Mouse (Mus musculus): ENCODE results near the gene Ube2cbp. TPM values are rescaled to one million over a fixed set of nuclear protein-coding genes. Genes with fewer than 3 reads are reported as not detected.

Ube2cbp gene
- 1 to 10 TPM; 4.6 to 8.2 TPM for polyA plus RNA-seq (2017; shearing (Covaris generic))

- ATAC-seq = peak; percentile 66
Measured at GRCm38 (mm10) chr9:86464151-86465105, at the start of gene Ube2cbp. Gene Ube2cbp (minus strand): TSS chr9:86464950.

- no peak for ATAC-seq
Measured at GRCm38 (mm10) chr9:86514390-86514789, 49.6 kb upstream of the Ube2cbp start.

GRCm38 (mm10) chr9:86513733-86514132 is 49.0 kb upstream of the Ube2cbp start:
- no peak for ATAC-seq

GRCm38 (mm10) chr9:86507437-86507836 is 42.7 kb upstream of the Ube2cbp start:
- no peak for ATAC-seq

- no peak for ATAC-seq
Measured at GRCm38 (mm10) chr9:86499083-86499482, 34.3 kb upstream of the Ube2cbp start.

- ATAC-seq = no peak
Measured at GRCm38 (mm10) chr9:86496261-86496660, 31.5 kb upstream of the Ube2cbp start.

- ATAC-seq = no peak
Measured at GRCm38 (mm10) chr9:86491740-86492139, 27.0 kb upstream of the Ube2cbp start.

GRCm38 (mm10) chr9:86482236-86482635 is 17.5 kb upstream of the Ube2cbp start:
- ATAC-seq = no peak

GRCm38 (mm10) chr9:86478414-86479093 is 13.8 kb upstream of the Ube2cbp start:
- ATAC-seq = no peak

GRCm38 (mm10) chr9:86476763-86477162 is 12.0 kb upstream of the Ube2cbp start:
- peak; percentile 47 for ATAC-seq

GRCm38 (mm10) chr9:86475956-86476355 is 11.2 kb upstream of the Ube2cbp start:
- no peak for ATAC-seq

GRCm38 (mm10) chr9:86466990-86467870 is 2.5 kb upstream of the Ube2cbp start, which contains the start of gene Dop1a:
Gene Dop1a (plus strand): TSS chr9:86467154.
- ATAC-seq = peak; percentile 78

- ATAC-seq = no peak
Measured at GRCm38 (mm10) chr9:86453626-86454025, 11.1 kb downstream of the Ube2cbp start.

- ATAC-seq = peak; percentile 95
Measured at GRCm38 (mm10) chr9:86451617-86452016, 13.1 kb downstream of the Ube2cbp start.

GRCm38 (mm10) chr9:86451094-86451493 is 13.7 kb downstream of the Ube2cbp start:
- no peak for ATAC-seq

- peak; percentile 68 for ATAC-seq
Measured at GRCm38 (mm10) chr9:86449581-86449980, 15.2 kb downstream of the Ube2cbp start.

- ATAC-seq = no peak
Measured at GRCm38 (mm10) chr9:86447431-86447830, 17.3 kb downstream of the Ube2cbp start.

GRCm38 (mm10) chr9:86446847-86447246 is 17.9 kb downstream of the Ube2cbp start:
- no peak for ATAC-seq

GRCm38 (mm10) chr9:86442248-86442647 is 22.5 kb downstream of the Ube2cbp start:
- no peak for ATAC-seq

GRCm38 (mm10) chr9:86438337-86439009 is 26.3 kb downstream of the Ube2cbp start:
- no peak for ATAC-seq

GRCm38 (mm10) chr9:86436608-86437007 is 28.1 kb downstream of the Ube2cbp start:
- no peak for ATAC-seq

GRCm38 (mm10) chr9:86435510-86435909 is 29.2 kb downstream of the Ube2cbp start:
- no peak for ATAC-seq
